Mouse (Mus musculus) heart, adult 2 months (tissue): ENCODE measurements at regions not wholly inside any gene's neighbourhood (a gene's known extent, or its start where the extent isn't known, plus 50 kb on each side); places are given as distances from the start of the nearest gene placed in this dataset.

ENCODE experiments used
- DNase-seq, 2 experiments: peaks; one replicate each; pipeline ENCODE4 v3.0.0; 2021
- H3K27ac ChIP-seq: fragments of 200-600 bp; 2 replicates; pipeline ENCODE4 v1.8.1; 2022
- H3K27me3 ChIP-seq: fragments of 200-500 bp; 2 replicates; pipeline ENCODE4 v1.6.1; 2012; ENCODE audit warnings: mild to moderate bottlenecking, low read length, inconsistent platforms, mixed read lengths; ENCODE audit not compliant: control insufficient read depth, insufficient read depth
- H3K36me3 ChIP-seq: fragments of 200-500 bp; 2 replicates; pipeline ENCODE4 v1.6.1; 2012; ENCODE audit warnings: low read length, inconsistent platforms; ENCODE audit not compliant: control insufficient read depth, insufficient read depth
- H3K4me1 ChIP-seq: fragments of 200-500 bp; 2 replicates; pipeline ENCODE4 v1.6.1; 2011; ENCODE audit warnings: low read length; ENCODE audit not compliant: control insufficient read depth, insufficient read depth
- H3K4me3 ChIP-seq: fragments of 200-600 bp; 2 replicates; pipeline ENCODE4 v1.8.1; 2022
- H3K79me2 ChIP-seq: fragments of 200-500 bp; replicated peaks from 2 replicates; pipeline ENCODE4 v1.6.1; 2012; ENCODE audit warnings: mild to moderate bottlenecking, inconsistent platforms, low read length, moderate library complexity, mixed read lengths; ENCODE audit not compliant: control insufficient read depth, insufficient read depth
- H3K9ac ChIP-seq: fragments of 200-500 bp; 2 replicates; pipeline ENCODE4 v1.6.1; 2012; ENCODE audit warnings: low read depth, mild to moderate bottlenecking, control low read depth, inconsistent platforms, low read length, mixed read lengths
- CTCF ChIP-seq: fragments of 200-600 bp; IDR thresholded peaks from 2 replicates; pipeline ENCODE4 v1.8.1; 2022; ENCODE audit warnings: antibody characterized with exemption, mild to moderate bottlenecking, moderate library complexity
- EP300 ChIP-seq: fragments of 200-500 bp; IDR thresholded peaks from 2 replicates; pipeline ENCODE4 v1.6.1; 2011; ENCODE audit warnings: low read depth, low read length, control low read depth; ENCODE audit not compliant: insufficient read depth
- POLR2A ChIP-seq: fragments of 200-500 bp; IDR thresholded peaks from 2 replicates; pipeline ENCODE4 v1.6.1; 2011; ENCODE audit warnings: mild to moderate bottlenecking, low read depth, low read length, control low read depth; ENCODE audit not compliant: insufficient read depth
- WGBS: fragments of 180-500 bp; shearing (Covaris S2); methylation state at CpG from one replicate; pipeline ENCODE4 v1.1.7; 2018; 5-methylcytosine and 5-hydroxymethylcytosine counted together
- intact Hi-C: fragments of 180-260 bp; cut with DNase I; formaldehyde crosslinking; loops from one replicate; pipeline ENCODE4 v1.15.1; 2025

DNA sequence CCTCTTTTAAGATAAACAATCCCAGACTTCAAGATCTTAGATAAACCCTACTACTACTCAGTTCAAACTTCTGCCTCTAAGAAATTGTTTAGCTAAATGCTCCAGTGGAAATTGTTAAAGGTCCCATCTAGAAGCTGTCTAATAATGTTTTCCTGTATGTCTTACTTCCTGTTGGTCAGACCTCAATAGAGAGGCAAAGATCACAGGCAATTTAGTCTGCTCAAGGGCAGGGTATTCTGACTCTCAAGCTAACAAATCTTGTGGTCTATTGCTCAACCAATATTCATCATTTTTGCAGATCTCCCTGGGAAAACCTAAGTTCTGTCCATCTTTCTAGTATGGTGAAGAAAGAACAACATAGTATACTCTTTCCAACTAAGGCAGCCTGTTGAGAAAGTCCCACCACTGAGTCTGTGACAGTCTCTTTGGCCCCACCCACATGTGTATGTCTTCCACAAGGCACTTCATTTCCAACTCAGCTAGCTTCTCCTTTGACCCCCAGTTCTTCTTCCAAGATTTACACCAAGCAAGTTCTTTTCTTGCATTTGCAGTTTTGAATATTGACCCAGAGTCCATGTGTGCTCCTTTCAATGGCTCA, 126.2 kb upstream of the Klf6 start:
- intact Hi-C loops: no loop called here

DNA sequence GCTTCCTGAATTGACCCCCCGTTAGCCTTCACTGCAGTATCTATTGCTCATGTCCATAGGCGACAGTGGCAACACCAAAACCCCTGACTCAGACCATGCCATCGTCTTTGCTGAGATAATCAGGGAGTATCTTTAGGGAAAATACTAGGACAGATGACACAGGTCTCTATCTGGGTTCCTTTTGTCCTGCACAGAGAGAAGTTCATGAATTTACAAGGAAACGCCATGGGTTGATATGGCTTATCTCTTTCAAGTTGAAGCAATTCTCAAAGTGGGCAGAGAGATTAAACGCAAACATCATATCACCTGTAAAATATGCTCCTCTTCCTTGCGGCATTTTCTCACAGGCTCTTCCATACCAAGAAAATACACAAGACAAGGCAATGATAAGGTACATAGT, 124.8 kb upstream of the Klf6 start:
- intact Hi-C loops: no loop called here
- H3K9ac ChIP-seq: no peak overlapping the region
- no peak overlapping the region for H3K27ac ChIP-seq
- no peak overlapping the region for H3K4me3 ChIP-seq
- no peaks in the 10 kb centered on the region for H3K4me1 ChIP-seq
- no peaks in the 10 kb centered on the region for H3K27me3 ChIP-seq
- TF ChIP-seq CTCF (no peak), EP300 (no peak), POLR2A (no peak)
- no peaks in the 10 kb centered on the region for H3K36me3 ChIP-seq
- DNase-seq: no peak
- no peaks in the 10 kb centered on the region for H3K79me2 ChIP-seq
- 86% methylated on average over 6 of the region's 6 CpGs for WGBS

More for the DNA sequence above, 126.2 kb upstream of the Klf6 start:
- H3K4me1 ChIP-seq: no peaks in the 10 kb centered on the region
- H3K36me3 ChIP-seq: no peaks in the 10 kb centered on the region
- H3K9ac ChIP-seq: no peak overlapping the region
- TF ChIP-seq POLR2A (no peak), CTCF (no peak), EP300 (no peak)
- H3K27ac ChIP-seq: no peak overlapping the region
- no peak for DNase-seq
- H3K79me2 ChIP-seq: no peaks in the 10 kb centered on the region
- H3K27me3 ChIP-seq: no peaks in the 10 kb centered on the region
- no peak overlapping the region for H3K4me3 ChIP-seq

DNA sequence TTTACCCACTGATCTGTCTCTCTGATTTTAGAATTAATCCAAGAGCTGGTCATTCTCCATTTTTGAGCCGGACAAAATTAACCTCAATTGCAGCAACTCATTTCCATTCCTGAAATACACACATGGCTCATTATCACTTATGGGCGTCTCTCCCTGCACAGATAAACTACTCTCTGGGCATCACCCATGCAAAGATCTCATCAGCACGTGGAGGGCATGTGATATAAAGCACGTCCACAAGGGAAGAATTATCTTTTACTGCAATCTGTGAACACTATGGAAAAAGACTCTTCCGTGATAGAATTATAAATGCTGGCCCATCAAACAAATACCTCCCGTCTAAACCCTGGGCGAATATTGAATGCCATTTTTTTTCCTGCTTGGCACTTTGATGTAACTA, 124.1 kb upstream of the Klf6 start:
- 84% methylated on average over 7 of the region's 7 CpGs for WGBS
- H3K27ac ChIP-seq: no peak overlapping the region
- no peak for TF ChIP-seq CTCF
- TF ChIP-seq POLR2A: no peak
- no peak for TF ChIP-seq EP300
- DNase-seq: no peak
- no peak overlapping the region for H3K4me3 ChIP-seq
- intact Hi-C loops: no loop called here
- H3K27me3 ChIP-seq: no peaks in the 10 kb centered on the region
- no peaks in the 10 kb centered on the region for H3K4me1 ChIP-seq
- H3K36me3 ChIP-seq: no peaks in the 10 kb centered on the region
- H3K79me2 ChIP-seq: no peaks in the 10 kb centered on the region
- H3K9ac ChIP-seq: no peak overlapping the region

DNA sequence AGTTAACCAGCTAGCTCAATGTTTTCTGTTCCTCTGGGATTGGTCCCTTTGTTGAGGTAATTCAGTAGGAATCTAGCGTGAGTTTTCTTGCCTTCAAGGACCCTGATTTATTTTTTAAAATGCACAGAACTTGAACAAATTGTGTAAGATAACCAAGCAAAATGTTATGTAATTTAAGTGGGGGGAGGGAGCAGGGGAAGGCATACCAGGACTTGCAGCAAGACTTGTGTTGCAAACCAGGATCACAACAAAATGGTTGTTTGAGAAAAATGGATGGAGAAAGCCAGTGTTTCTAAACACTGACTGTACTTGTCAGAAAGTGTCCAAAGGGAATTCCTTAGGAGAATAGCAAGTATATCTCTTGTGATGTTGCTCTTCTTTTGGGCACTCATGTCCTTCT, 120.5 kb upstream of the Klf6 start:
- no peak for DNase-seq
- 80% methylated on average over 1 of the region's 1 CpGs for WGBS
- Histone ChIP-seq H3K36me3 (no peaks in the 10 kb centered on the region), H3K27me3 (no peaks in the 10 kb centered on the region), H3K4me1 (no peaks in the 10 kb centered on the region), H3K27ac (no peak overlapping the region), H3K4me3 (no peak overlapping the region), H3K9ac (no peak overlapping the region), H3K79me2 (no peaks in the 10 kb centered on the region)
- TF ChIP-seq CTCF: no peak
- TF ChIP-seq EP300: no peak
- no peak for TF ChIP-seq POLR2A
- intact Hi-C loops: no loop called here

DNA sequence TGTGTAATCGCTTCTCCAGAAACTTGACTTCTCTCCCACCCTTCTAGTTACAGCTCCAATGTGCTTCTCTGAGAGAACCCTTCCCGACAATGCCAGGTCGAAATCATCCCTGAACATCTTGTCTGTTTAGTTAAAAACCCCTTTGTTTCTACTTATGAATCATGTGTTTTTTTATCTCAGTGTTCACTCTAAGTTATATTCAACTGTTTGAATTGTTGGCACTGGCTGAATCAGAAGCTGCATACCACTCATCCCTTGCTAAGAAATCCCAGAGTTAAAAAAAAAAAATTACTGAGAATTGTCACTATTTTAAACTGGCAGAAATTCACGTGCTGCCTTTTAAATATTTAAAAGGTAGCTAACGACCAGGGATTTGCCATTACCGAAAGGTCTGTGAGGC, 116.3 kb upstream of the Klf6 start:
- DNase-seq: no peak
- no peak for TF ChIP-seq EP300
- no peak for TF ChIP-seq CTCF
- no peak for TF ChIP-seq POLR2A
- Histone ChIP-seq H3K4me3 (no peak overlapping the region), H3K36me3 (no peaks in the 10 kb centered on the region), H3K4me1 (no peaks in the 10 kb centered on the region), H3K79me2 (no peaks in the 10 kb centered on the region), H3K9ac (no peak overlapping the region), H3K27me3 (no peaks in the 10 kb centered on the region), H3K27ac (no peak overlapping the region)
- intact Hi-C loops: no loop called here
- 80% methylated on average over 6 of the region's 6 CpGs for WGBS

DNA sequence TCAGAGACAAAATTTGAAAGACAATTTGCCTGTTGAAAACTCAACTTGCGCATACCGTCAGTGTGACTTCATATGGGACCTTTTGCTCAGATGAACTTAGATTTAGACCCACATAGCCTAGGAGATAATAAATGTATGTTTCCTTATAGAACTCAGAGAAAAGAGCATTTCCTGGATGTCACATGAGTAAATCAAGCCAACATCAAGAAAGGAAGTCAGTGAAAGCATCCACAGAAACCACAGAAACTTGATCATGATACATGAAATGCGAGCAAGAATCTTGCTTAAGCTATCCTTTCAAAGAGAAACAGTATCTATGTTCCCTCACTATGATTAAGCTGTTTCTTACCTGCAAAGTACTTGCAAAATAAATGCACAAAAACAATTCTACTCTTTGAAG, 104.1 kb upstream of the Klf6 start:
- intact Hi-C loops: no loop called here
- Histone ChIP-seq H3K4me1 (no peaks in the 10 kb centered on the region), H3K9ac (no peak overlapping the region), H3K79me2 (no peaks in the 10 kb centered on the region), H3K36me3 (no peaks in the 10 kb centered on the region), H3K27me3 (no peaks in the 10 kb centered on the region), H3K4me3 (no peak overlapping the region), H3K27ac (no peak overlapping the region)
- no peak for DNase-seq
- TF ChIP-seq EP300 (no peak), CTCF (no peak), POLR2A (no peak)
- 87% methylated on average over 3 of the region's 3 CpGs for WGBS
